ENCODE assay signal across 8 mouse cellular contexts in genomic region chr10:69212542-69213440, GRCm38 (mm10). TPM values are rescaled to one million over a fixed set of nuclear protein-coding genes. Genes with fewer than 3 reads are reported as not detected.
DNase-seq lines count a peak whose midpoint lies in the region; ATAC-seq and TF ChIP-seq lines count a peak whose summit lies in the region.

TSS of gene A930033H14Rik (minus strand) at chr10:69213098.

- peak; percentile 95 for ATAC-seq in intestine, postnatal 0 days

- H3K4me1 ChIP-seq in intestine, postnatal 0 days (replicated peaks; ENCODE audit: control insufficient read depth, insufficient read depth, low read length) = no peaks in the 10 kb centered on the region

- peak within 1 kb of the TSS; percentile 97 for H3K4me2 ChIP-seq in intestine, postnatal 0 days (replicated peaks; ENCODE audit: low read depth)

- no peaks in the 10 kb centered on the region for H3K9me3 ChIP-seq in intestine, postnatal 0 days (ENCODE audit: control insufficient read depth)

- H3K4me3 ChIP-seq in intestine, postnatal 0 days (ENCODE audit: low read depth, low read length) = peak within 1 kb of the TSS; percentile 76

- peak within 1 kb of the TSS; percentile 79 for H3K9ac ChIP-seq in intestine, postnatal 0 days (ENCODE audit: low read depth, low read length)

- TF ChIP-seq CTCF in intestine, postnatal 0 days (IDR thresholded peaks at IDR 0.05; ENCODE audit: low read depth) = peak; percentile 28; the same call in 1 of the 2 replicates

- H3K27me3 ChIP-seq in intestine, postnatal 0 days (replicated peaks; ENCODE audit: control insufficient read depth, insufficient read depth, low read length) = no peaks in the 10 kb centered on the region

- WGBS in intestine, postnatal 0 days = under 1% methylated on average over 75 of the region's 84 CpGs

- H3K36me3 ChIP-seq in intestine, postnatal 0 days (ENCODE audit: control insufficient read depth, insufficient read depth) = no peaks in the 10 kb centered on the region; the same call in 1 of the 2 replicates

- peak within 1 kb of the TSS; percentile 94 for H3K27ac ChIP-seq in intestine, postnatal 0 days (ENCODE audit: low read depth, low read length)

- intact Hi-C loops in left cerebral cortex, postnatal 36 days (cut with DNase I) = loop anchor here (2.0 kb wide), 1 partner anchor 26 kb away; no protein-coding TSS in a partner anchor

- DNase-seq in adrenal gland, adult 18-20 months (ENCODE audit: low spot score in 2 of 2) = peak; percentile 81 to 87
- peak; percentile 87 for DNase-seq in embryo, embryonic 11 days
- DNase-seq in gastrocnemius, postnatal 4 days (ENCODE audit: low spot score in 2 of 2) = peak; percentile 71 to 85
- peak; percentile 77 to 82 for DNase-seq in left cerebral cortex, postnatal 36 days (ENCODE audit: low spot score in 2 of 2)
- peak; percentile 85 for DNase-seq in mesoderm, embryonic 11.5 days (ENCODE audit: low read depth, low spot score)
- DNase-seq in right cerebral cortex, postnatal 14 days = peak; percentile 66
- DNase-seq in urinary bladder, postnatal 14 days (ENCODE audit: low spot score) = peak; percentile 84

RNA-seq across cellular contexts. Expression of gene A930033H14Rik, which starts in this region (rescaled TPM):
- 1 to 10 TPM; 2.0 to 2.1 TPM for total RNA-seq in adrenal gland, adult 18-20 months (2021)
- 1 to 10 TPM; 6.2 to 8.3 TPM for total RNA-seq in gastrocnemius, postnatal 4 days (2021)
- polyA plus RNA-seq in intestine, postnatal 0 days (2015; fragmentation: Nextera tagmentation; extraction: Ambion mirVana) = 1.0 and 1.4 TPM in 2 replicates
- total RNA-seq in left cerebral cortex, postnatal 36 days (2021) = 1 to 10 TPM; 3.0 to 4.2 TPM

Comparison
In these comparisons a context has a peak if more than half of its experiments do, and no peak if none do; other contexts are left out.
1. Peak in every context shown above with its lines: DNase-seq, ATAC-seq, H3K4me3 ChIP-seq and H3K27ac ChIP-seq.